Mouse (Mus musculus) neural tube, embryonic 12.5 days (tissue): ENCODE measurements around the gene Olfr720. TPM values are rescaled to one million over a fixed set of nuclear protein-coding genes. Genes with fewer than 3 reads are reported as not detected.

Experiments used
- ATAC-seq: fragments of 200-750 bp; cut with Nextera tagmentation; 2 replicates; pipeline ENCODE4 v1.8.0; 2017; ENCODE audit warnings: low read depth, mild to moderate bottlenecking, moderate TSS enrichment, moderate library complexity; ENCODE audit not compliant: low FRiP score
- H3K27ac ChIP-seq: fragments of 300-500 bp; sonication (generic); 2 replicates; pipeline ENCODE4 v1.5.1; 2016
- H3K27me3 ChIP-seq: fragments of 300-500 bp; sonication (generic); replicated peaks from 2 replicates; pipeline ENCODE4 v1.6.1; 2016; ENCODE audit warnings: mild to moderate bottlenecking
- H3K36me3 ChIP-seq: fragments of 300-500 bp; sonication (generic); 2 replicates; pipeline ENCODE4 v1.6.1; 2016; ENCODE audit warnings: mild to moderate bottlenecking
- H3K4me1 ChIP-seq: fragments of 300-500 bp; sonication (generic); 2 replicates; pipeline ENCODE4 v1.6.1; 2016
- H3K4me2 ChIP-seq: fragments of 300-500 bp; sonication (generic); replicated peaks from 2 replicates; pipeline ENCODE4 v1.6.1; 2016; ENCODE audit warnings: mild to moderate bottlenecking
- H3K4me3 ChIP-seq: fragments of 300-500 bp; sonication (generic); 2 replicates; pipeline ENCODE4 v1.5.1; 2016
- H3K9ac ChIP-seq: fragments of 300-500 bp; sonication (generic); 2 replicates; pipeline ENCODE4 v1.6.1; 2016; ENCODE audit warnings: mild to moderate bottlenecking
- H3K9me3 ChIP-seq: fragments of 300-500 bp; sonication (generic); 2 replicates; pipeline ENCODE4 v1.6.1; 2016; ENCODE audit warnings: mild to moderate bottlenecking
- WGBS: fragments of 180-500 bp; shearing (Covaris S2); methylation state at CpG from one replicate; pipeline ENCODE4 v1.1.7; 2016; 5-methylcytosine and 5-hydroxymethylcytosine counted together
- polyA plus RNA-seq: library from polyadenylated mRNA; unstranded; fragments of >200 nt; fragmentation: Nextera tagmentation; extraction: Ambion mirVana; gene quantifications from 2 replicates; pipeline ENCODE4 v1.2.1, GENCODE M21; 2016

Olfr720 gene
- not detected in 2 replicates for polyA plus RNA-seq

GRCm38 (mm10) chr14:14186738-14187137 lies at the start of gene Olfr720:
Gene Olfr720, minus strand, starts transcription at chr14:14186838.
- no peak within 1 kb of the TSS for H3K9ac ChIP-seq
- 86% methylated on average over 4 of the region's 4 CpGs for WGBS
- ATAC-seq, result no peak
- no peaks in the 10 kb centered on the region for H3K9me3 ChIP-seq
- H3K27ac ChIP-seq, result no peak within 1 kb of the TSS
- no peak within 1 kb of the TSS for H3K4me3 ChIP-seq
- no peaks in the 10 kb centered on the region for H3K36me3 ChIP-seq
- no peak within 1 kb of the TSS for H3K4me2 ChIP-seq
- H3K4me1 ChIP-seq, result no peaks in the 10 kb centered on the region
- H3K27me3 ChIP-seq, result no peaks in the 10 kb centered on the region

Other genes with a start within 250 kb of the Olfr720 start
- gene Atxn7, start 225.4 kb downstream of the Olfr720 start, polyA plus RNA-seq, result 3.8 and 3.9 TPM in 2 replicates
- 190 TPM in 2 replicates for gene Thoc7, start 225.0 kb downstream of the Olfr720 start, polyA plus RNA-seq
- gene Psmd6, start 65.9 kb downstream of the Olfr720 start, polyA plus RNA-seq, result 283 and 288 TPM in 2 replicates
- gene Olfr31, start 136.0 kb upstream of the Olfr720 start, polyA plus RNA-seq, result not detected in 2 replicates
- gene Il3ra, start 159.4 kb upstream of the Olfr720 start, polyA plus RNA-seq, result 4.1 and 5.0 TPM in 2 replicates
- gene Olfr721-ps1, start 214.5 kb upstream of the Olfr720 start, polyA plus RNA-seq, result not detected in 2 replicates